Mouse (Mus musculus): ENCODE data around the gene Dock7. TPM values are rescaled to one million over a fixed set of nuclear protein-coding genes. Genes with fewer than 3 reads are reported as not detected.

The Dock7 gene
- 25.4 and 68.6 TPM in 2 replicates for polyA plus RNA-seq (2012; rRNA removed; ENCODE audit: low replicate concordance)

GRCm38 (mm10) chr4:99120211-99121122 is at the start of gene Dock7:
Gene Dock7 (minus strand): TSS chr4:99120915.

DNA sequence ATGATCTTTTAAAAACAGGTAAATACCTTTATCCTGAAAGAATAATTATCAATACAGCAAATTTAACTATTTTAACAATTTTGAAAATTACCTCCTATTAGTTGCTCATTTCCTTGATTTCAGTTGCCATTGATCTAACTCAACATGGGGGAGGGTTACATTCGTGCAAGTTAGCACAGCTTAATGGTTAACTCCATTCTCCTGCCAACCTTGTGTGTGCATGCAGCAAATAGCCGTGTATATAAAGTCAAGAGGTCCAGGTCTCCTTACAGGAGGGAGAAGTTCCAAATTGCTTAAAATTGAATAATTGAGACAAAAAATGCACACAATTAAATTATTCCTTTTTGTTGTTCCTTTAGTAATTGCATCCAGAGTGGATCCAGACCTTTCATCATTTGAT is 90.0 kb downstream of the Dock7 start, which contains the start of gene Angptl3:
TSS of gene Angptl3 (plus strand) at position 269 of the 400 bp plus-strand sequence.

DNA sequence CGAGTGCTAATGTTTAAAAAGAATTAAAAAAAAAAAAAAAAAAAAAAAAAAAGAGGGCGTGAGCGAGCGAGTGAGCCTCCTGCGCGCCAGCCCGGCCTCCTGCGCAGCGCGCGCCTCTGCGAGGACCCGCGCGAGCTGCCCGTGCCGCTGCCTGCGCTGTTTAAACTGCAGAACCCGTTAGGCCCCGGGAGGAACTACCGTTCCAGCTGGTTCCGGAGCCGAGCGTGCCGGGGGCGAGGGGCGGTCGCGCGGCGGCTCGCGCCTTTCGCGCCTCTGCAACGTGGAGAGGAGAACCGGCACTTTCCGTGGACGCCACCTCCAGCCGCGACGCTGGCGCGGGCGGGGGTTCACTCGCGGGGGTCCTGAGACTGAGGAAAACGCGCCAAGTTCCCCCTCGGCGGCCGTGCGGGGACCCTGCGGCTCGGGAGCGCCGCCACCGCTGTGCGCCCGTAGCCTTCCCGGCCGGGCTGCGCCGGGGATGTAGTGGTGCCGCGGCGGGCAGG is 197.1 kb downstream of the Dock7 start, which contains the start of gene Usp1:
TSS of gene Usp1 (plus strand) at position 243 of the 503 bp plus-strand sequence.

Other genes with a start within 250 kb of the Dock7 start
- 6.2 and 89.3 TPM in 2 replicates for gene Usp1, start 197.1 kb downstream of the Dock7 start, polyA plus RNA-seq (2012; rRNA removed; ENCODE audit: low replicate concordance)
- gene Angptl3, start 90.0 kb downstream of the Dock7 start, polyA plus RNA-seq (2012; rRNA removed; ENCODE audit: low replicate concordance): 0.64 and 1.6 TPM in 2 replicates
- 4.8 and 7.5 TPM in 2 replicates for gene Atg4c, start 73.0 kb upstream of the Dock7 start, polyA plus RNA-seq (2012; rRNA removed; ENCODE audit: low replicate concordance)
- gene Gm12689, start 175.0 kb upstream of the Dock7 start, polyA plus RNA-seq (2012; rRNA removed; ENCODE audit: low replicate concordance): 0.19 and 0.87 TPM in 2 replicates

Data from subcutaneous adipose tissue, adult 2 months (tissue).